Mouse (Mus musculus): ENCODE data around the gene Fbxl22.

Fbxl22 gene

GRCm38 (mm10) chr9:66514256-66514770, at the start of gene Fbxl22:
Gene Fbxl22, minus strand, starts transcription at chr9:66514593.
- DNase-seq: peak; percentile 63

- DNase-seq: peak; percentile 21
Measured at GRCm38 (mm10) chr9:66562215-66562614, 47.8 kb upstream of the Fbxl22 start.

- no peak for DNase-seq
Measured at GRCm38 (mm10) chr9:66561496-66561895, 47.1 kb upstream of the Fbxl22 start.

GRCm38 (mm10) chr9:66560728-66561127, 46.3 kb upstream of the Fbxl22 start:
- DNase-seq: peak; percentile 40

- DNase-seq: peak; percentile 75
Measured at GRCm38 (mm10) chr9:66560295-66560694, 45.9 kb upstream of the Fbxl22 start.

- no peak for DNase-seq
Measured at GRCm38 (mm10) chr9:66558971-66559370, 44.6 kb upstream of the Fbxl22 start.

GRCm38 (mm10) chr9:66542785-66543184, 28.4 kb upstream of the Fbxl22 start:
- no peak for DNase-seq

GRCm38 (mm10) chr9:66521595-66521994, 7.2 kb upstream of the Fbxl22 start:
- DNase-seq: no peak

GRCm38 (mm10) chr9:66520299-66520698, 5.9 kb upstream of the Fbxl22 start:
- no peak for DNase-seq

GRCm38 (mm10) chr9:66518901-66519300, 4.5 kb upstream of the Fbxl22 start:
- no peak for DNase-seq

- no peak for DNase-seq
Measured at GRCm38 (mm10) chr9:66518251-66518650, 3.9 kb upstream of the Fbxl22 start.

GRCm38 (mm10) chr9:66517746-66518145, 3.4 kb upstream of the Fbxl22 start:
- DNase-seq: no peak

- DNase-seq: no peak
Measured at GRCm38 (mm10) chr9:66516296-66516940, 2.0 kb upstream of the Fbxl22 start.

- DNase-seq: no peak
Measured at GRCm38 (mm10) chr9:66515680-66516210, 1.4 kb upstream of the Fbxl22 start.

GRCm38 (mm10) chr9:66515115-66515514, 722 bp upstream of the Fbxl22 start:
- no peak for DNase-seq

- no peak for DNase-seq
Measured at GRCm38 (mm10) chr9:66513661-66514255, 635 bp downstream of the Fbxl22 start.

- peak; percentile 57 for DNase-seq
Measured at GRCm38 (mm10) chr9:66513150-66513549, 1.2 kb downstream of the Fbxl22 start.

GRCm38 (mm10) chr9:66512351-66512671, 2.1 kb downstream of the Fbxl22 start:
- peak; percentile 89 for DNase-seq

- peak; percentile 95 for DNase-seq
Measured at GRCm38 (mm10) chr9:66511580-66512350, 2.6 kb downstream of the Fbxl22 start.

GRCm38 (mm10) chr9:66510944-66511343, 3.4 kb downstream of the Fbxl22 start:
- peak; percentile 49 for DNase-seq

- no peak for DNase-seq
Measured at GRCm38 (mm10) chr9:66510351-66510841, 4.0 kb downstream of the Fbxl22 start.

- DNase-seq: no peak
Measured at GRCm38 (mm10) chr9:66508890-66509399, 5.4 kb downstream of the Fbxl22 start.

- no peak for DNase-seq
Measured at GRCm38 (mm10) chr9:66507684-66508083, 6.7 kb downstream of the Fbxl22 start.

Data from thymus, postnatal 14 days (tissue).